ENCODE assay signal across 9 mouse cellular contexts in genomic region chr2:70978271-70978670, GRCm38 (mm10).
DNase-seq lines count a peak whose midpoint lies in the region; ATAC-seq lines count a peak whose summit lies in the region.
"Had no signal": no experiment of that assay in that cellular context is flagged by ENCODE, and none has a peak within 500 bp of the region (broad histone marks: within the 10 kb centered on the region; RNA-seq: fewer than 3 reads in every experiment).

No protein-coding gene starts in this region.

- no peak for ATAC-seq in erythroblast, adult 5-6 weeks (replicated peaks; ENCODE audit: low FRiP score, poor library complexity, severe bottlenecking)

- intact Hi-C loops in left cerebral cortex, postnatal 4 days (cut with DNase I) = no loop called here
- intact Hi-C loops in heart, postnatal 14 days (cut with DNase I) = no loop called here

- peak; percentile 13 for DNase-seq in left cerebral cortex, postnatal 4 days
- DNase-seq in left cerebral cortex, adult 8-10 months (ENCODE audit: low spot score in 2 of 2) = no peak
- DNase-seq in adrenal gland, postnatal 36 days = peak; percentile 58 to 66
- DNase-seq in heart, postnatal 14 days = peak; percentile 54 to 56
- peak; percentile 48 to 56 for DNase-seq in lung, postnatal 4 days
- DNase-seq in thymus, postnatal 25 days = no peak
- DNase-seq: right cerebral cortex, postnatal 25 days; thymus, postnatal 4 days had no signal

Comparison
In these comparisons a context has a peak if more than half of its experiments do, and no peak if none do; other contexts are left out.
1. DNase-seq: peak in left cerebral cortex, postnatal 4 days (single experiment), adrenal gland, postnatal 36 days (2 of 2), heart, postnatal 14 days (2 of 2) and lung, postnatal 4 days (2 of 2); none in left cerebral cortex, adult 8-10 months (0 of 2) and thymus, postnatal 25 days (single experiment).